Mouse (Mus musculus) C2C12 (cell line): ENCODE results near the gene Mepce.

ENCODE experiments used
- CEBPB ChIP-seq: IDR thresholded peaks from one replicate; pipeline ENCODE4 v1.6.1; 2011; ENCODE audit warnings: low read depth, mild to moderate bottlenecking, control low read depth, moderate library complexity
- CTCF ChIP-seq: IDR thresholded peaks from one replicate; pipeline ENCODE4 v1.5.1; 2011; ENCODE audit not compliant: control insufficient read depth, insufficient read depth, insufficient read length
- MAX ChIP-seq: IDR thresholded peaks from one replicate; pipeline ENCODE4 v1.6.1; 2011; ENCODE audit warnings: mild to moderate bottlenecking, control low read depth
- MYOD1 ChIP-seq: IDR thresholded peaks from one replicate; pipeline ENCODE4 v1.6.1; 2011; ENCODE audit warnings: low read depth; ENCODE audit not compliant: control insufficient read depth, insufficient read length
- MYOG ChIP-seq: IDR thresholded peaks from one replicate; pipeline ENCODE4 v1.6.1; 2011; ENCODE audit not compliant: control insufficient read depth, insufficient read length; ENCODE audit errors: extremely low read depth

GRCm38 (mm10) chr5:137781661-137782060, 5.8 kb downstream of the Mepce start:
- TF ChIP-seq CTCF (no peak), MYOG (no peak), MYOD1 (no peak), MAX (no peak), CEBPB (no peak)
